Mouse (Mus musculus) thymus, postnatal 0 days (tissue): ENCODE results near the gene Rhag. TPM values are rescaled to one million over a fixed set of nuclear protein-coding genes. Genes with fewer than 3 reads are reported as not detected.

ENCODE experiments used
- DNase-seq: peaks from one replicate; pipeline ENCODE4 v3.0.0-alpha.2; 2015; ENCODE audit warnings: low spot score
- polyA plus RNA-seq: library from polyadenylated mRNA; unstranded; fragments of >200 nt; fragmentation: Nextera tagmentation; extraction: Ambion mirVana; gene quantifications from 2 replicates; pipeline ENCODE4 v1.2.1, GENCODE M21; 2015

Gene Rhag
- polyA plus RNA-seq, 1 experiment from 2014 or later, result 0.09 TPM

DNA sequence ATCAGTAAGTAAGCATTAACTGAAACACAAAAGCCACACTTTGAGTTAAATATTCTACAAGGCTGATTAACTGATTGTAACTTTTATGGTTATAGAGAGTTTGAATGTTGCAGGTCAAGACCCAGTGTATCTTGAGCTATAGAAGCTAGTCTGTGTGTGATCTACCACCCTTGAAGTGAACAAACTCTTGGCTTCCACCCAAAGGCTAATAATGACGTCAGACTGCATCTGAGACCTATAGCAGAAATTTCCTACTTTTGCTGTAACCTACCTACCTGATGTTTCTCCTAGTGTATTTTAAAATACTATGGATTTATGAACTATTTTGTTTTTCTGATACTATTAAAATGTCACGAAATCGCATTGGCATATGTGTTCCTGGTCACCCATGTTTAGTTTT is 63.8 kb downstream of the Rhag start:
- DNase-seq, result no peak

DNA sequence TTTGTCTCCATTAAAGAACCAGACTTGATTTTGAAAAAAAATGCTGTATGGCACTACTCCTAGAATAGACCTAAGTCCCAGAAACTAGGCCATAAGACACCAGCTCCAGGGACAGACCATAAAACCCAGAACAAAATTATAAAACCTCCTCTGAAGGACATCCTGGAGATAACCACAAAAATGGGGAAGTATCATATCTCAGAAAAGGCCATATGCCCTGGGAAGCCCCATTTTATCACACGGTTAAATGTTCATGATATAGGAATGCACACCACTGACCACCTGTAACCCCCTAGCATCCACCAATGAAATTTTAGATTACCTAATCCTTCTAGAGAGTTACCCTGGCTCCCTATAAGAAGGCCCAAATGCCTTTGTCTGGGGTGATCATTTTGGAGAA is 64.6 kb downstream of the Rhag start:
- no peak for DNase-seq

DNA sequence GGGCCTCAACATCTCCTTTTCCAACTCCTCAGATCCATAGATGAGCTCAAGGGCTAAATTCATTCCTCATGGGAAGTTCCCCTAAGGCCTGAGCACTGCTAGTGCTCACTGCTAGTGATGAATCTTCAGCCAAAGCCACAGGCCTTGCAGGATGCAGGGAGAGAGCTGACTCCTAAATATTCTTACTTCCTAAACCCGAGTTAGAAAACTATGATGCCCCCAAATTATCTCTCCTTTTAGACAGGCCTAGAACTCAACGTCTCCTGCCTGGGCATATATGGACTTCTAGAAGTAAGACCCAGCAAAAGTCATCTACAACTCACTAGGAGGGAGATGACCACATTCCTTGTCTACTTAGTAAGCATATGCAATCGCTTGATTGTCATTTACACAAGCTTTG is 66.8 kb downstream of the Rhag start:
- no peak for DNase-seq

DNA sequence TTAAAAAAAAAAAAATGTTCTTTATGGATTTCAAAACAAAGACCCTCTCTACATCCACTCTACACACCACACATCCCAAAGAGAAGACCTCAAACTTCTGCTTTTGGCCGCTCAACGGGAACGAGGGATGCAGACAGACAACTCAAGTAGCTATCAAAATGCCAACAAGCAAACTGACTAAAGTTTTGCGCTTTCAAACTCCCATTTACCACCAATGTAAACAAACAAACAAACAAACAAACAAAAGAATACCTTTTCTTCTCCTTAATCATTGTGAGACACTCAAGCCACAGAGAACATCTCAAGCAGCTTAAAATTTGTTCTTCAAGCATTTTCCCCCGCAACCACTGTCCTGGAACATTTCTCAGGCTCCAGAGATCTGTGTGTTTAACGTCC is 68.6 kb downstream of the Rhag start:
- DNase-seq, result no peak

DNA sequence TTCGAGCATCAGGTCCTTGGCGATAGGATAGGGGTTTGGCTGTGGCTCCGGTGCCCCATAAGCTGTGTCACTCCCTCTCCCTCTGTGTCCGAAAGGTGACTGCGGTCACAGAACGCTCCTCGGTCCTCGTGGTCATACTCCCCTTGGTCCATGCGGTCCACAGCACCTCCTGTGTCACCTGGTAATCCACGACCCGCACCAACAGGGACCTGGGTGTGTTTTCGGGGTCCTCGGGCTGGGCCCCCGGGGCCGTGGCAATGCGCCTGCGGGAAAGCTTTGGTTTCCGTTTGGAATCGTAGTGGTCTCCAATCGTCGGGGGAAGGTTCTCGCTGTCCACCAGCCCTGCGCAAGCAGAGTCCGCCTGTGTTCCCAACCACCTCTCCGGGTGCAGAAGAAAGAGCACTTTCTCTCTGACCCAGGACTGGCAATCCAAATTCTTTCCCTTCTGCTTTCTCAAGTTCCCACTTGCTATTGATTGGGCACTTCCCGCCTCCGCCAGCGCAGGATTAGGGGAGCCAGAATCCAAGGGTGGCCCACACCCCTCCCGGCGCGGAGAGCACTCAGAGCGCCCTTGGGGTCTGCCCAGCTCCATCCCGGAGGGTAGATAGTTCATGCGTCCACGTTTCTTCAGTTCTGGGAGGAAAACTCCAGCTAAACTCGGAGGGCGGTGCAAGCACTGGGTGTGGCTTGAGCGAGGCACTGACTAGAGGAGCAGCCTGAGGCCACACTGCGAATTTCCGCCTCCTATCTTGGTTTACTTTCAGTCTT is 69.2 kb downstream of the Rhag start, which contains the start of gene 9130008F23Rik:
9130008F23Rik (minus strand) TSS at position 636 of the 768 bp plus-strand sequence.
- DNase-seq, result no peak

DNA sequence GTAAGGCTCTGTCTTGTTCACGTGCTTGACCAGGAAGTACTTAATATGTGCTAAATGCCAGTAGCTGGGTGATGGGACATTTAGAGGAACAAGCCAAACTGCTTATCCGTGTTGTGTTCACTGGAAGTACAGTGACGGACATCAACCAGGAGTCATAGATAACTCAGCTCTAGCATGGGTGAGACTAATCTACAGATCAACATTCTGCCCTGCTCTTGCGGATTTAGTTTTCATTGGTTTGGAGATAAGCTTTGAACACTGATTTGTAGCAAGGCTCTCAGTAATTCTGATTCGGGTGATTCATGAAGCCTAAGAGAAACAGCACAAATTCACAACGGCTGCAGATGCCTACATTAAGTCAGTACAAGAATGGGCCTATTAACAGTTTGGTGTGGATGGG is 71.2 kb downstream of the Rhag start:
- no peak for DNase-seq

DNA sequence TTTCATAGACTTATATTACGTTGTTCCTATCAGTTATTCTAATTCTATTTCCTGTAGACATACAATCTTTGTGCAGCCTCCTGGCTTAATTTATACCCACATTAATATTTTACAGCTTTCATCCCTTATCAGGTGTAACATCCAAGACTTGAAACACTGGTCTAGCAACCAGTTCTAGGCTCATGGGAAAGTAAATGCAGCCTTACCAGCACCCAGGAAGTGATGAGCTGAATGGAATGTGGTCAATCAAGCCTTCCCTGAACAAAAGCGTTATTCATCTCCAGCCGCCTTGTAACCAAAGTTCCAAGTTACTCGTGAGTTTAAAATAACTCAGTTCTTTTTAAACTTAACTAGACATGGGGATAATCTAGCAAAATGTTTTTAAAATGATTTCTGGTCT is 74.2 kb downstream of the Rhag start:
- no peak for DNase-seq

DNA sequence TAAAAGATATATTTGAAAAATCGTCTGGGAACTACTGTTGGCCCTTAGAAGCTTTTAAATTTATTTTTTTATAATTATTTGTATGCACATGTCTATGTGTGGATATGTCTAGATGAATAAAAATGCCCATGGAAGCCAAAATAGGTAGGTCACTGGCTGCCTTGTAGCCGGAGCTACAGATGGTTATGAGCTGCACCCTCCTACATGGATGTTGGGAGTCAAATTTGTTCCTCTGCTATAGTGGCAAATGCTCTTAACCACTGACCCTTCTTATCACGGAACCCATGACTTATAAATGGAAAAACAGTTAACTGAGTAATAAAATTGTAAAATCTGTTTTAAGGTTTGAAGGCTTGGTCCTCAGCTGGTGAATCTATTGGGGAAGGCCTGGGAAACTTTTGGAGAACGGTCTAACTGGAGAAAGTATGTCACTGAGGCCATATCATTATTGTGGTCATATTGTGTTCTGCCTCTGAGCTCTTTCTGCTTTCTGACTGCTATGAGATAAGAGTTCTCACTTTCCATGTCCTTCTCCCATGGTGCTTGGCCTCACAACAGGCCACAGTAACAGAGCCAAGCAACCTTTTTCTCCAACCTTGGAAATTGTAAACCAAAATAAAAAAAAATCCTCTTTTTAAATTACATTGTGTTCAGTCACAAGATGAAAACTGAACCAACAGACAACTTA is 77.1 kb downstream of the Rhag start:
- no peak for DNase-seq

Other genes with a start within 250 kb of the Rhag start
- gene Esp6, start 249.6 kb upstream of the Rhag start, polyA plus RNA-seq, result not detected in 2 replicates
- gene Esp4, start 212.5 kb upstream of the Rhag start, polyA plus RNA-seq, result not detected in 2 replicates
- not detected in 2 replicates for gene Esp3, start 179.1 kb upstream of the Rhag start, polyA plus RNA-seq
- not detected in 2 replicates for gene Esp1, start 84.0 kb upstream of the Rhag start, polyA plus RNA-seq
- gene Crisp2, start 4.1 kb upstream of the Rhag start, polyA plus RNA-seq, result not detected in 2 replicates
- gene 9130008F23Rik, start 69.4 kb downstream of the Rhag start, polyA plus RNA-seq, result 0.59 and 0.67 TPM in 2 replicates
- not detected in 2 replicates for gene Glyatl3, start 103.2 kb downstream of the Rhag start, polyA plus RNA-seq
- 23.8 and 25.2 TPM in 2 replicates for gene Mut, start 123.6 kb downstream of the Rhag start, polyA plus RNA-seq
- gene Cenpq, start 123.9 kb downstream of the Rhag start, polyA plus RNA-seq, result 36.7 and 38.2 TPM in 2 replicates